Mouse (Mus musculus): ENCODE data around the gene Naa40.

- TF ChIP-seq CTCF (IDR thresholded peaks at IDR 0.05; ENCODE audit: extremely low read depth, insufficient read depth, insufficient read length, insufficient replicate concordance) (no peak), POLR2A (IDR thresholded peaks at IDR 0.05; ENCODE audit: low read depth, low read length) (no peak)
These were observed 63.0 kb downstream of the Naa40 start for GRCm38 (mm10) chr19:7177804-7178511.

All from spleen, adult 2 months (tissue).